Mouse (Mus musculus) liver, adult 2 months (tissue): ENCODE measurements at regions not wholly inside any gene's neighbourhood (a gene's known extent, or its start where the extent isn't known, plus 50 kb on each side); places are given as distances from the start of the nearest gene placed in this dataset.
A peak's percentile ranks its signal among the peaks of the same experiment; 100 is the strongest.

Source experiments
- DNase-seq: peaks from one replicate; pipeline ENCODE4 v3.0.0-alpha.2; 2011; ENCODE audit warnings: low read depth, low spot score; ENCODE audit errors: extremely low read depth
- H3K27ac ChIP-seq: fragments of 200-500 bp; replicated peaks from 2 replicates; pipeline ENCODE4 v1.5.1; 2012; ENCODE audit warnings: low read depth, mild to moderate bottlenecking, control low read depth, inconsistent platforms, low read length; ENCODE audit not compliant: insufficient read depth
- H3K27me3 ChIP-seq: fragments of 200-500 bp; 2 replicates; pipeline ENCODE4 v1.6.1; 2012; ENCODE audit warnings: mild to moderate bottlenecking, moderate library complexity, low read length, inconsistent platforms; ENCODE audit not compliant: control insufficient read depth, insufficient read depth
- H3K36me3 ChIP-seq: fragments of 200-500 bp; 2 replicates; pipeline ENCODE4 v1.6.1; 2012; ENCODE audit warnings: low read length, inconsistent platforms; ENCODE audit not compliant: control insufficient read depth, insufficient read depth
- H3K4me1 ChIP-seq: fragments of 200-500 bp; 2 replicates; pipeline ENCODE4 v1.6.1; 2011; ENCODE audit warnings: low read length; ENCODE audit not compliant: control insufficient read depth, insufficient read depth
- H3K4me3 ChIP-seq: fragments of 200-500 bp; 2 replicates; pipeline ENCODE4 v1.5.1; 2011; ENCODE audit warnings: low read depth, mild to moderate bottlenecking, control low read depth, low read length, moderate library complexity; ENCODE audit not compliant: insufficient read depth
- H3K79me2 ChIP-seq: fragments of 200-500 bp; 2 replicates; pipeline ENCODE4 v1.6.1; 2012; ENCODE audit warnings: inconsistent platforms, mild to moderate bottlenecking, low read length, moderate library complexity; ENCODE audit not compliant: control insufficient read depth, insufficient read depth
- H3K9ac ChIP-seq: fragments of 200-500 bp; 2 replicates; pipeline ENCODE4 v1.6.1; 2012; ENCODE audit warnings: low read depth, mild to moderate bottlenecking, control low read depth, inconsistent platforms, low read length
- CTCF ChIP-seq: fragments of 200-500 bp; IDR thresholded peaks from 2 replicates; pipeline ENCODE4 v1.5.1; 2011; ENCODE audit warnings: low read depth, low read length, control low read depth
- POLR2A ChIP-seq: fragments of 200-500 bp; IDR thresholded peaks from 2 replicates; pipeline ENCODE4 v1.6.1; 2011; ENCODE audit warnings: low read length, control low read depth; ENCODE audit not compliant: insufficient read depth; ENCODE audit errors: extremely low read depth
- WGBS: fragments of 180-500 bp; shearing (Covaris S2); methylation state at CpG from one replicate; pipeline ENCODE4 v1.1.7; 2018; 5-methylcytosine and 5-hydroxymethylcytosine counted together

- H3K79me2 ChIP-seq = no peaks in the 10 kb centered on the region
- no peaks in the 10 kb centered on the region for H3K4me1 ChIP-seq
- H3K36me3 ChIP-seq = no peaks in the 10 kb centered on the region
- no peak overlapping the region for H3K9ac ChIP-seq
- no peaks in the 10 kb centered on the region for H3K27me3 ChIP-seq
- no peak for TF ChIP-seq CTCF
- no peak for TF ChIP-seq POLR2A
- H3K4me3 ChIP-seq = no peak overlapping the region
- DNase-seq = no peak
- no peak overlapping the region for H3K27ac ChIP-seq
- 55% methylated on average over 4 of the region's 4 CpGs for WGBS
Observed at GRCm38 (mm10) chr14:102891552-102891951, 90.9 kb downstream of the Kctd12 start.

- H3K4me1 ChIP-seq = no peaks in the 10 kb centered on the region
- no peak overlapping the region for H3K27ac ChIP-seq
- no peaks in the 10 kb centered on the region for H3K27me3 ChIP-seq
- 97% methylated on average over 2 of the region's 2 CpGs for WGBS
- H3K79me2 ChIP-seq = no peaks in the 10 kb centered on the region
- H3K4me3 ChIP-seq = no peak overlapping the region
- no peak overlapping the region for H3K9ac ChIP-seq
- H3K36me3 ChIP-seq = no peaks in the 10 kb centered on the region
- TF ChIP-seq CTCF (no peak), POLR2A (no peak)
- DNase-seq = no peak
Observed at GRCm38 (mm10) chr14:102885240-102885598, 97.2 kb downstream of the Kctd12 start.

- H3K27me3 ChIP-seq = no peaks in the 10 kb centered on the region
- H3K4me3 ChIP-seq = no peak overlapping the region
- DNase-seq = no peak
- H3K27ac ChIP-seq = no peak overlapping the region
- WGBS = 79% methylated on average over 10 of the region's 10 CpGs
- no peaks in the 10 kb centered on the region for H3K79me2 ChIP-seq
- H3K4me1 ChIP-seq = no peaks in the 10 kb centered on the region
- H3K9ac ChIP-seq = no peak overlapping the region
- H3K36me3 ChIP-seq = no peaks in the 10 kb centered on the region
- TF ChIP-seq POLR2A (no peak), CTCF (no peak)
Observed at GRCm38 (mm10) chr14:102884539-102885239, 97.7 kb downstream of the Kctd12 start.

- Histone ChIP-seq H3K4me3 (no peak overlapping the region), H3K9ac (no peak overlapping the region), H3K4me1 (no peaks in the 10 kb centered on the region), H3K27ac (0 out of 2 replicates have a peak overlapping the region, but pooled peaks have one; percentile 16), H3K36me3 (no peaks in the 10 kb centered on the region), H3K79me2 (no peaks in the 10 kb centered on the region), H3K27me3 (no peaks in the 10 kb centered on the region)
- peak; percentile 21 for DNase-seq
- 79% methylated on average over 15 of the region's 15 CpGs for WGBS
- no peak for TF ChIP-seq CTCF
- TF ChIP-seq POLR2A = no peak
Observed at GRCm38 (mm10) chr14:102883344-102884122, 98.9 kb downstream of the Kctd12 start.

DNA sequence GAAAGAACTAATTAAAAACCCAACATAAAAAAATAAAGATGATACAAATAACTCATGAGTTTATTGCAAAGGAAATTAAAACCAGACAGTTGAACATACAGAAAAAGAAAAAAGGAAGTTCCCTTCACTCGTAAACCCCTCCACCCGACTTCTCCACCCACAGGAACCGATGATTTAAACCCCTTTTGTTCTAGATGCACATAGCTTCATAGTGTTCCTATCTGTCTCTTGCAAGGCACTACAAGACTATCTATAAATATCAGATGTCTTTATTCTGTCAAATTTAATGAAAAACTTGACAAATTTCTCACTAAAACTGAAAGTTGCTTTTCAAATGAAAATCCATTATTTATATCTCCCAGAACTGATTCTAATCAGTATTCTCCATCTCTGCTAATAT is 100.2 kb downstream of the Kctd12 start:
- 88% methylated on average over 3 of the region's 3 CpGs for WGBS
- H3K27ac ChIP-seq = no peak overlapping the region
- no peaks in the 10 kb centered on the region for H3K4me1 ChIP-seq
- no peaks in the 10 kb centered on the region for H3K36me3 ChIP-seq
- no peaks in the 10 kb centered on the region for H3K79me2 ChIP-seq
- DNase-seq = no peak
- TF ChIP-seq CTCF = no peak
- no peak for TF ChIP-seq POLR2A
- H3K4me3 ChIP-seq = no peak overlapping the region
- no peaks in the 10 kb centered on the region for H3K27me3 ChIP-seq
- H3K9ac ChIP-seq = no peak overlapping the region

DNA sequence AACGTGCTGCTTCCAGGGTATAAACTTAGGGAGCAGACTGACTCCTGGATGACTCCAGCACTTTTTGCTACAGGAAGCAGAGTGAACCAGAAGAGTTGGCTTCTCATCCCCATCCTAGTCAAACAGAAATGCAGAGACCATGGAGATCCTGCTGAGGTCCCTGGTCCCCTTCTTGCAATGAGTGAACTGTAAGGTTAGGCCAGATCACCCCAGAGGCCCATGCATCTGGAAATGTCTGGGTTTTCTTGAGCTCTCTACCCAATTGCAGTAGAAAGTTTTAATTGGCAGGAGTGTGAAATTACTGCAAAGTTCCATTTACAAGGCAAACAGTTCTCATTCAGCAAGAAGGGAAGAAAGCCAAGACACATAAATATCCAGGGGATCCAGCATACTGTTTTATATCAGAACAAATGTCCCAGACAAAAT is 101.8 kb downstream of the Kctd12 start:
- no peaks in the 10 kb centered on the region for H3K27me3 ChIP-seq
- H3K4me1 ChIP-seq = no peaks in the 10 kb centered on the region
- 67% methylated on average over 1 of the region's 1 CpGs for WGBS

More for the DNA sequence above, 101.8 kb downstream of the Kctd12 start:
- no peak for DNase-seq
- no peak overlapping the region for H3K4me3 ChIP-seq
- no peak overlapping the region for H3K9ac ChIP-seq
- no peak overlapping the region for H3K27ac ChIP-seq
- H3K36me3 ChIP-seq = no peaks in the 10 kb centered on the region
- H3K79me2 ChIP-seq = no peaks in the 10 kb centered on the region
- TF ChIP-seq CTCF (no peak), POLR2A (no peak)
